Mouse (Mus musculus): ENCODE measurements around the gene Gdf15. TPM values are rescaled to one million over a fixed set of nuclear protein-coding genes. Genes with fewer than 3 reads are reported as not detected.

The Gdf15 gene
- 0.66 TPM in 2 replicates for total RNA-seq (2023)

GRCm38 (mm10) chr8:70632346-70632892 is at the start of gene Gdf15:
Gdf15 (minus strand) TSS chr8:70632456.

GRCm38 (mm10) chr8:70673079-70673856 is 41.0 kb upstream of the Gdf15 start, which contains the start of gene Lsm4:
Lsm4 (plus strand) TSS chr8:70673248.

DNA sequence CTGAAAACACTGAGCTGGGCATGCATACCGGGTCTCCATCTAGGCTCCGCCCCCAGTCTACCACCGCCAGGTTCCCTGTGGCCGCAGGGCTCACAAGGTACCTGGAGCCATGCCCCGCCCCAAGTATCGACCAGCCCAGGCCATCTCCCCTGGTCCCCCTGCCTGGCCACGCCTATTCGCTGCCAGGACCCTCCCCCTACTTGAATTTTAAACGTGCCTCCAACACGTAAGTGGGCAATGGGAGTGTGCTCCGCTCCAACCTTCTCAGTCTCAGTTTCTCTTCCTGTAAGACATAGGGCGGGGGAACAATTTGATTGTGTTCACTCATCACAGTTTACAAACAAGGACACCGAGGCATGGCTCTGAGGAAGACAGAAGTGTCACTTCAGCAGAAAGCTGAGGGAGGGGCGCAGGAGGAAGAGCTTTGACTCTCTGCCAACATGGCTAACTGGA is 28.0 kb upstream of the Gdf15 start, which contains the start of gene Pgpep1:
TSS of gene Pgpep1 (minus strand) at position 116 of the 453 bp plus-strand sequence.

GRCm38 (mm10) chr8:70615894-70616293 is 16.4 kb downstream of the Gdf15 start, which contains the start of gene Lrrc25:
Lrrc25 (plus strand) TSS chr8:70616155.

DNA sequence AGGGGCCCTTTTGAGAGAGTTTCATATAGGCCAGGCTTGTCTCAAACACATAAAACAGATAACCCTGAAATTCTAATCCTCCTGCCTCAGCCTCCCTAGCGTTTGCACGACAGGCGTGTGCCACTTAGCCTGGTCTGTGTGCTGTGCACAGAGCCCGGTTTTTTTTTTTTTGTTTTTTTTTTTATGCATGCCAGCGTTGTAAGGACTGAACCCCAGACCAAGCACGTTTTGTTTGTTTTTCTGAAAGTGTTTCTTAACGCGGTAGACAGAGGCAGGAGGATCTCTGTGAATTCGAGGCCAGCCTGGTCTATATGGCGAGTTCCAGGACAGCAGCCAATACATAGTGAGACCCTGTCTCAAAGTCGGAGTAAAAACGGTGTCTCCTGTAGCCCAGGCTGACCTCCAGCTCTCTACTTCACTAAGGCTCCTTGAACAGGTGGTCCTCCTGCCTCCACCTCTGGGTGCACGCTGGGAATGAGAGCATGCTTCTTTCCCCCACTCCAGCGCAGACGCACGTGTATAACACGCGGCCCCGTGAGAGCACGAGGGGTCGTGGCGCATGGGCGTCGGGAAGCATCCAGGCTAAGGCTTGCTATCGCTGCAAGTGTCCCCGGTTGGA is 23.4 kb downstream of the Gdf15 start, which contains the start of gene Ssbp4:
TSS of gene Ssbp4 (minus strand) at position 124 of the 619 bp plus-strand sequence.

DNA sequence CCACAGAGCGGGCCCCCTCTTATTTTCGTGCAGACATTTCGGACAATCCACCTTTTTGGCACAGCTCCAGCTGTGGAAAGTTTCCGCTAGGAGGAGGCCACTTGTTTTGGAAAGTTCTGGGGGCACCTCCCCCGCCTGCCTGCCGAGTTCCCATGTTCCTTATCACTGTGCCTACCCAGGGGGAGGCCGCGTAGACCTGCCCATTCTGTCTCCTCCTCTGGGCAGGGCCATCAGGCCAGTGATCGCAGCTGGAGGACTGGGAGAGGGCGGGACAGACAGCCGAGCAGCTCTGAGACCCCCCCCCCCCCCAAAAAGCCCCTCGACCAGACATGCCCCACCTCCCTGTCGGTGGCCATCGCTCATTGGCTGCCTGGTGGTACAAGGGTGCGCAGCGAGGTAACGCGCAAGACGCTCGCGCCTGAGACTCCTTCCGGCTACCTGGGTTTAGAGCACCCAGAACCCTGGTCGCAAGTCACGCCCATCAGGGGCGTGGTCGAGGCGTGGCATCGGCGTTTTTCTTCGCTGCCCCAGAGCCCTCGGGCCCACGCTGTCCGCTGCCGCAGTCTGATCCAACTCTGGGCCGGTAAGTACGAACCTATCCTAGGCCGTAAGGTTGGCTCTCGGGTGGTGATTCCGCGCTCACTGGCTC is 38.2 kb downstream of the Gdf15 start, which contains the start of gene Isyna1:
TSS of gene Isyna1 (plus strand) at position 413 of the 649 bp plus-strand sequence.

Other genes starting within 250 kb of the Gdf15 start
- 3.2 and 9.3 TPM in 2 replicates for gene Crtc1, start 192.9 kb downstream of the Gdf15 start, total RNA-seq (2023)
- gene Klhl26, start 155.5 kb downstream of the Gdf15 start, total RNA-seq (2023), result 1.6 and 1.9 TPM in 2 replicates
- gene Tmem59l, start 145.1 kb downstream of the Gdf15 start, total RNA-seq (2023), result not detected in 2 replicates
- 0.57 TPM in 1 of 2 replicates, not detected in the other for gene Crlf1, start 139.3 kb downstream of the Gdf15 start, total RNA-seq (2023)
- gene Rex1bd, start 125.7 kb downstream of the Gdf15 start, total RNA-seq (2023), result 28.1 and 40.0 TPM in 2 replicates
- gene Uba52, start 121.7 kb downstream of the Gdf15 start, total RNA-seq (2023), result 559 and 837 TPM in 2 replicates
- gene Fkbp8, start 104.7 kb downstream of the Gdf15 start, total RNA-seq (2023), result 162 and 198 TPM in 2 replicates
- 29.8 and 33.9 TPM in 2 replicates for gene Kxd1, start 104.5 kb downstream of the Gdf15 start, total RNA-seq (2023)
- gene Ell, start 93.0 kb downstream of the Gdf15 start, total RNA-seq (2023), result 64.2 and 80.9 TPM in 2 replicates
- 36.8 and 37.0 TPM in 2 replicates for gene Isyna1, start 38.1 kb downstream of the Gdf15 start, total RNA-seq (2023)
- gene Ssbp4, start 23.6 kb downstream of the Gdf15 start, total RNA-seq (2023), result 61.1 and 64.5 TPM in 2 replicates
- 118 and 126 TPM in 2 replicates for gene Lrrc25, start 16.3 kb downstream of the Gdf15 start, total RNA-seq (2023)
- 1.2 and 3.4 TPM in 2 replicates for gene Pgpep1, start 27.9 kb upstream of the Gdf15 start, total RNA-seq (2023)
- gene Lsm4, start 40.8 kb upstream of the Gdf15 start, total RNA-seq (2023), result 33.3 and 36.4 TPM in 2 replicates
- gene Jund, start 66.5 kb upstream of the Gdf15 start, total RNA-seq (2023), result 770 and 908 TPM in 2 replicates
- gene Iqcn, start 71.0 kb upstream of the Gdf15 start, total RNA-seq (2023), result 2.7 and 3.1 TPM in 2 replicates
- 0.39 TPM in 1 of 2 replicates, not detected in the other for gene Gm3336, start 86.1 kb upstream of the Gdf15 start, total RNA-seq (2023)
- gene Pde4c, start 91.3 kb upstream of the Gdf15 start, total RNA-seq (2023), result 0.41 and 0.51 TPM in 2 replicates
- gene Rab3a, start 122.2 kb upstream of the Gdf15 start, total RNA-seq (2023), result 1.3 and 2.0 TPM in 2 replicates
- gene Mpv17l2, start 128.5 kb upstream of the Gdf15 start, total RNA-seq (2023), result 12.1 and 18.3 TPM in 2 replicates
- 16.9 and 17.2 TPM in 2 replicates for gene Pik3r2, start 144.3 kb upstream of the Gdf15 start, total RNA-seq (2023)
- 167 and 180 TPM in 2 replicates for gene Mast3, start 172.6 kb upstream of the Gdf15 start, total RNA-seq (2023)
- gene Il12rb1, start 176.0 kb upstream of the Gdf15 start, total RNA-seq (2023), result 0.63 and 0.98 TPM in 2 replicates
- gene Arrdc2, start 207.3 kb upstream of the Gdf15 start, total RNA-seq (2023), result 13.1 and 14.2 TPM in 2 replicates
- not detected in 2 replicates for gene Kcnn1, start 230.8 kb upstream of the Gdf15 start, total RNA-seq (2023)
- gene Ccdc124, start 241.5 kb upstream of the Gdf15 start, total RNA-seq (2023), result 28.6 and 33.1 TPM in 2 replicates

Measured in neutrophil, adult 65 days (primary cell).